Mouse (Mus musculus) kidney, embryonic 15.5 days (tissue): Measurements from ENCODE around the gene Abcc1. TPM values are rescaled to one million over a fixed set of nuclear protein-coding genes. Genes with fewer than 3 reads are reported as not detected.

ENCODE experiments used
- ATAC-seq: fragments of 200-750 bp; cut with Nextera tagmentation; replicated peaks from 2 replicates; pipeline ENCODE4 v1.8.0; 2017; ENCODE audit warnings: moderate TSS enrichment; ENCODE audit not compliant: low FRiP score
- H3K27ac ChIP-seq: fragments of 300-500 bp; sonication (generic); 2 replicates; pipeline ENCODE4 v1.5.1; 2015; ENCODE audit warnings: mild to moderate bottlenecking, inconsistent platforms
- H3K27me3 ChIP-seq: fragments of 300-500 bp; sonication (generic); 2 replicates; pipeline ENCODE4 v1.6.1; 2015; ENCODE audit warnings: inconsistent platforms
- H3K36me3 ChIP-seq: fragments of 300-500 bp; sonication (generic); 2 replicates; pipeline ENCODE4 v1.6.1; 2015; ENCODE audit warnings: inconsistent platforms
- H3K4me1 ChIP-seq: fragments of 300-500 bp; sonication (generic); 2 replicates; pipeline ENCODE4 v1.6.1; 2015; ENCODE audit warnings: inconsistent platforms
- H3K4me2 ChIP-seq: fragments of 300-500 bp; sonication (generic); 2 replicates; pipeline ENCODE4 v1.6.1; 2015; ENCODE audit warnings: moderate library complexity, mild to moderate bottlenecking, inconsistent platforms
- H3K4me3 ChIP-seq: fragments of 300-500 bp; sonication (generic); replicated peaks from 2 replicates; pipeline ENCODE4 v1.5.1; 2015; ENCODE audit warnings: mild to moderate bottlenecking, inconsistent platforms
- H3K9ac ChIP-seq: fragments of 300-500 bp; sonication (generic); 2 replicates; pipeline ENCODE4 v1.6.1; 2015; ENCODE audit warnings: mild to moderate bottlenecking, inconsistent platforms
- H3K9me3 ChIP-seq: fragments of 300-500 bp; sonication (generic); replicated peaks from 2 replicates; pipeline ENCODE4 v1.6.1; 2016; ENCODE audit warnings: inconsistent platforms
- WGBS: fragments of 180-500 bp; shearing (Covaris S2); methylation state at CpG from one replicate; pipeline ENCODE4 v1.1.7; 2015; ENCODE audit warnings: mixed read lengths; 5-methylcytosine and 5-hydroxymethylcytosine counted together
- polyA plus RNA-seq: library from polyadenylated mRNA; unstranded; fragments of >200 nt; fragmentation: Nextera tagmentation; extraction: Ambion mirVana; gene quantifications from 2 replicates; pipeline ENCODE4 v1.2.1, GENCODE M21; 2015

Gene Abcc1
- 13.3 and 13.5 TPM in 2 replicates for polyA plus RNA-seq

GRCm38 (mm10) chr16:14361362-14362098, at the start of gene Abcc1:
Abcc1 (plus strand) TSS chr16:14361558.
- peak within 1 kb of the TSS; percentile 58; the same call in 1 of the 2 replicates for H3K27ac ChIP-seq
- no peaks in the 10 kb centered on the region for H3K27me3 ChIP-seq
- under 1% methylated on average over 42 of the region's 64 CpGs for WGBS
- H3K36me3 ChIP-seq = no peaks in the 10 kb centered on the region
- H3K9me3 ChIP-seq = no peaks in the 10 kb centered on the region
- peaks cover 13% of the 10 kb centered on the region for H3K4me1 ChIP-seq
- H3K9ac ChIP-seq = peak within 1 kb of the TSS; percentile 77
- H3K4me2 ChIP-seq = peak within 1 kb of the TSS; percentile 96
- peak within 1 kb of the TSS; percentile 91 for H3K4me3 ChIP-seq
- peak; percentile 98 for ATAC-seq

DNA sequence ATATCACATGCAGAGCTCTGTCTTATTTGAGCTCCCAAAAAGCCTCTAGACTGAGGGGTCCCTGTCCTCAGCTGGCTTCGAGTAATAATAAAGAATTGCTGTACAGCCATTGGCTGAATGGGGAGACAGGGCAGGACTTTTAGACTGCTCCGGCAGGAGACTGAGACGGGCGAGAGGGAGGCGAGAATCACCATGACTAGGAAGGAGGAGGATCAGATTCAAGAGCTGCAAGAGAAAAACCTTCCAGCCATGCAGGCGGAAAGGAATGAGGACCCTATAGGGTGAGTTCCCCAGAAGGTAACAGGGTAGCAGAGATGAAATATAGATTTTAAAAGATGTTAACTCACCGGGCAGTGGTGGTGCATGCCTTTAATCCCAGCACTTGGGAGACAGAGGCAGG, 48.4 kb upstream of the Abcc1 start:
- peaks cover 52% of the 10 kb centered on the region for H3K36me3 ChIP-seq
- H3K9me3 ChIP-seq = no peaks in the 10 kb centered on the region
- no peak overlapping the region for H3K4me2 ChIP-seq
- H3K27ac ChIP-seq = no peak overlapping the region
- H3K4me1 ChIP-seq = peaks cover 14% of the 10 kb centered on the region
- H3K27me3 ChIP-seq = no peaks in the 10 kb centered on the region
- 89% methylated on average over 7 of the region's 7 CpGs for WGBS
- no peak overlapping the region for H3K4me3 ChIP-seq
- no peak overlapping the region for H3K9ac ChIP-seq
- no peak for ATAC-seq

GRCm38 (mm10) chr16:14316884-14317876, 44.2 kb upstream of the Abcc1 start, which contains the start of gene Fopnl:
Fopnl (minus strand) TSS chr16:14317405.
- peak; percentile 100 for ATAC-seq
- Histone ChIP-seq H3K4me1 (peaks cover 14% of the 10 kb centered on the region), H3K27me3 (peaks cover 6% of the 10 kb centered on the region; the same call in 1 of the 2 replicates), H3K9ac (peak within 1 kb of the TSS; percentile 67), H3K4me2 (peak within 1 kb of the TSS; percentile 89), H3K27ac (peak within 1 kb of the TSS; percentile 89), H3K36me3 (peaks cover 15% of the 10 kb centered on the region), H3K4me3 (peak within 1 kb of the TSS; percentile 87), H3K9me3 (no peaks in the 10 kb centered on the region)
- 4% methylated on average over 51 of the region's 51 CpGs for WGBS

- Histone ChIP-seq H3K36me3 (no peaks in the 10 kb centered on the region), H3K9ac (no peak overlapping the region), H3K4me3 (no peak overlapping the region), H3K9me3 (no peaks in the 10 kb centered on the region), H3K27ac (no peak overlapping the region), H3K4me1 (peaks cover 14% of the 10 kb centered on the region), H3K4me2 (no peak overlapping the region), H3K27me3 (peaks cover 6% of the 10 kb centered on the region; the same call in 1 of the 2 replicates)
- ATAC-seq = no peak
- WGBS = 88% methylated on average over 3 of the region's 3 CpGs
Observed at GRCm38 (mm10) chr16:14319681-14320080, 41.7 kb upstream of the Abcc1 start.

GRCm38 (mm10) chr16:14320494-14320893, 40.9 kb upstream of the Abcc1 start:
- 69% methylated on average over 1 of the region's 1 CpGs for WGBS

GRCm38 (mm10) chr16:14328156-14328555, 33.2 kb upstream of the Abcc1 start:
- Histone ChIP-seq H3K4me3 (no peak overlapping the region), H3K36me3 (no peaks in the 10 kb centered on the region), H3K9ac (no peak overlapping the region), H3K4me2 (no peak overlapping the region), H3K27ac (no peak overlapping the region), H3K4me1 (no peaks in the 10 kb centered on the region), H3K27me3 (no peaks in the 10 kb centered on the region), H3K9me3 (no peaks in the 10 kb centered on the region)
- 57% methylated on average over 1 of the region's 1 CpGs for WGBS
- ATAC-seq = no peak

More at GRCm38 (mm10) chr16:14320494-14320893, 40.9 kb upstream of the Abcc1 start:
- Histone ChIP-seq H3K4me2 (no peak overlapping the region), H3K9ac (no peak overlapping the region), H3K9me3 (no peaks in the 10 kb centered on the region), H3K27me3 (peaks cover 6% of the 10 kb centered on the region; the same call in 1 of the 2 replicates), H3K27ac (no peak overlapping the region), H3K36me3 (no peaks in the 10 kb centered on the region), H3K4me1 (peaks cover 14% of the 10 kb centered on the region), H3K4me3 (no peak overlapping the region)
- no peak for ATAC-seq

GRCm38 (mm10) chr16:14344967-14345366, 16.4 kb upstream of the Abcc1 start:
- 80% methylated on average over 3 of the region's 3 CpGs for WGBS
- no peaks in the 10 kb centered on the region for H3K9me3 ChIP-seq
- no peaks in the 10 kb centered on the region for H3K27me3 ChIP-seq
- no peak for ATAC-seq
- H3K36me3 ChIP-seq = no peaks in the 10 kb centered on the region
- no peak overlapping the region for H3K9ac ChIP-seq
- no peaks in the 10 kb centered on the region for H3K4me1 ChIP-seq
- H3K4me2 ChIP-seq = no peak overlapping the region
- H3K27ac ChIP-seq = no peak overlapping the region
- H3K4me3 ChIP-seq = no peak overlapping the region

DNA sequence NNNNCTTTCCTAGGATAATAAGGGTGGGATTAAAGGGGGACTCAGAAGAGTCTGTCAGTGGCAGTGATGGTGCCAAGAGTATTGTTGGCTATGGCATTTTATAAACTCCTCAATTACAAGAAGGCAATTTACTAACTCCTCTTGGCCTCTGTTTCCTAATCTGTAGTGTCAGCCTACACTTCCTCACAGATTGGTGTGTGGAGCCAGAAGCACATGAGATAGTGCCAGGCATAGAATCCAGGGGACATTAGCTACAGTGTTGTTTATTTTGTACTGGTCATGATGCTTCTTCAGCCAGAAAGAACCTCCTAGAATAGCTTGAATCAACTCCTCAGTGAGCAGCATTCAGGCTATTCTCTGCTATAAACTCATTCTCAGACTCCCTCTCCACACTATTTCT, 9.8 kb upstream of the Abcc1 start:
- H3K4me1 ChIP-seq = no peaks in the 10 kb centered on the region
- H3K27me3 ChIP-seq = no peaks in the 10 kb centered on the region
- no peak overlapping the region for H3K27ac ChIP-seq
- no peak for ATAC-seq
- H3K9me3 ChIP-seq = no peaks in the 10 kb centered on the region
- no peaks in the 10 kb centered on the region for H3K36me3 ChIP-seq
- no peak overlapping the region for H3K4me3 ChIP-seq
- no peak overlapping the region for H3K4me2 ChIP-seq
- H3K9ac ChIP-seq = no peak overlapping the region

GRCm38 (mm10) chr16:14352234-14352633, 9.1 kb upstream of the Abcc1 start:
- no peaks in the 10 kb centered on the region for H3K4me1 ChIP-seq
- no peaks in the 10 kb centered on the region for H3K27me3 ChIP-seq
- no peak overlapping the region for H3K27ac ChIP-seq
- no peak overlapping the region for H3K9ac ChIP-seq
- no peaks in the 10 kb centered on the region for H3K36me3 ChIP-seq
- H3K4me2 ChIP-seq = no peak overlapping the region
- no peak for ATAC-seq
- no peaks in the 10 kb centered on the region for H3K9me3 ChIP-seq
- WGBS = 83% methylated on average over 3 of the region's 3 CpGs
- H3K4me3 ChIP-seq = no peak overlapping the region

DNA sequence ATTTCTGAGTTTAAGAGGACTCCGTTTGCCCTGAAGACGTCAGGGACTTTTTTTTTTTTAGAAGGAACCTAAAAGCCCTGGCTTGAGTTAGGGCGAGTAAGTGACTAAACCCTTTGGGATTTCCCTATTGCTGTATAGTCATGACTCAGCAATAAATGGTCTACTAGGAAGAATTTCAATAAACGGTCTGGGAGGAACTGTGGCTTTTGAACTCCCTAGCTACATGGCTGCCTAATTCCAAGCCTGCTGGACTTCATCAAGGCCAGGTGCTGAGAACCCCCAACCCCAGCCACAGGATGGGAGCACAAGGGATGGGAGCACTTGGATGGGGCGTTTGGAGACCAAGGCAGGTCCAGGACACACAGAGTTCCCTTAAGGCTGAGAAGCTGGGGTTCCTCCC, 8.7 kb upstream of the Abcc1 start:
- Histone ChIP-seq H3K27me3 (no peaks in the 10 kb centered on the region), H3K9ac (no peak overlapping the region), H3K27ac (no peak overlapping the region), H3K4me3 (no peak overlapping the region), H3K4me2 (no peak overlapping the region), H3K36me3 (no peaks in the 10 kb centered on the region), H3K9me3 (no peaks in the 10 kb centered on the region), H3K4me1 (no peaks in the 10 kb centered on the region)
- 68% methylated on average over 5 of the region's 5 CpGs for WGBS
- no peak for ATAC-seq

DNA sequence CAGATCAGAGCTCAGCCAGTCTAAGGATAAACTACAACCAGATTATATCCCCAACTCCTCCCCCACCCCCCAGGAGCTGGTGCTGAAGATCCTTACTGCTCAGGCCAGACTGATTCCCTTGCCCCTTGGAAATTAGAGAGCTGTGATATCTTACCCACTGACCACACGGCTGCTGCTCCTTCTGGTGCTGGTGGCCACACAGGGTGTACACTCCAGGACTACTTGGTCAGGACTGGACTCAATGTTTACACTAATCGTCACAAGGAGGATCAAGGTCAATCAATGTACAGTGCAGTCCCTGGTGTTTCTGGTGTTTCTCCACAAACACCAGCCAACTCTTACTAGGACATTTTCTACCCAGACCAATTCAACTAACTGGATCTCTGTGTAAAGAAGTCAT, 3.5 kb upstream of the Abcc1 start:
- no peak for ATAC-seq
- peaks cover 13% of the 10 kb centered on the region for H3K4me1 ChIP-seq
- no peaks in the 10 kb centered on the region for H3K27me3 ChIP-seq
- H3K9me3 ChIP-seq = no peaks in the 10 kb centered on the region
- no peak overlapping the region for H3K4me3 ChIP-seq
- H3K4me2 ChIP-seq = no peak overlapping the region
- no peak overlapping the region for H3K9ac ChIP-seq
- H3K36me3 ChIP-seq = no peaks in the 10 kb centered on the region
- H3K27ac ChIP-seq = no peak overlapping the region
- WGBS = 66% methylated on average over 2 of the region's 2 CpGs

DNA sequence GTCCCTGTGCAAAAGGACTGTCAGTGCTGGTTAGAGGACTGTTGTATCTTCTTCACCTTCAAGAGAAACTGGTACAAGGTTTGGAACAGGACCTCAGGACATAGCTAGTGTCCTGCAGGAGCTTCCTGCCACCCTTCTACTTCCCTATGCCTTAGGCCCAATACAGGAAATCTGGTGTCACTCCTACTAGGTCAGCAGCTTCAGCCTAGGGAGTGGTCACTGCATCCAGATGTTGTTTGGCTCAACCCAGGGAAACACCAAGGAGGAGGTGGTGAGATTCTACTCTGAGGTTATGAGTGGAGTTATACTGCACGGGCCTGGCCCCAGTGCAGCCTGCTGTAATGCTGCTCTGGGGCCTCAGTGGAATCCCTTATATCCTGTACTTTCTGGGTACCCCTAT, 2.8 kb upstream of the Abcc1 start:
- no peak overlapping the region for H3K27ac ChIP-seq
- no peak for ATAC-seq
- 77% methylated on average over 1 of the region's 1 CpGs for WGBS

More for the DNA sequence above, 2.8 kb upstream of the Abcc1 start:
- no peaks in the 10 kb centered on the region for H3K9me3 ChIP-seq
- H3K9ac ChIP-seq = no peak overlapping the region
- H3K4me1 ChIP-seq = peaks cover 13% of the 10 kb centered on the region
- H3K4me3 ChIP-seq = no peak overlapping the region
- H3K27me3 ChIP-seq = no peaks in the 10 kb centered on the region
- H3K36me3 ChIP-seq = no peaks in the 10 kb centered on the region
- H3K4me2 ChIP-seq = no peak overlapping the region
